ENCODE assay signal across 8 mouse cellular contexts in the genomic region with DNA sequence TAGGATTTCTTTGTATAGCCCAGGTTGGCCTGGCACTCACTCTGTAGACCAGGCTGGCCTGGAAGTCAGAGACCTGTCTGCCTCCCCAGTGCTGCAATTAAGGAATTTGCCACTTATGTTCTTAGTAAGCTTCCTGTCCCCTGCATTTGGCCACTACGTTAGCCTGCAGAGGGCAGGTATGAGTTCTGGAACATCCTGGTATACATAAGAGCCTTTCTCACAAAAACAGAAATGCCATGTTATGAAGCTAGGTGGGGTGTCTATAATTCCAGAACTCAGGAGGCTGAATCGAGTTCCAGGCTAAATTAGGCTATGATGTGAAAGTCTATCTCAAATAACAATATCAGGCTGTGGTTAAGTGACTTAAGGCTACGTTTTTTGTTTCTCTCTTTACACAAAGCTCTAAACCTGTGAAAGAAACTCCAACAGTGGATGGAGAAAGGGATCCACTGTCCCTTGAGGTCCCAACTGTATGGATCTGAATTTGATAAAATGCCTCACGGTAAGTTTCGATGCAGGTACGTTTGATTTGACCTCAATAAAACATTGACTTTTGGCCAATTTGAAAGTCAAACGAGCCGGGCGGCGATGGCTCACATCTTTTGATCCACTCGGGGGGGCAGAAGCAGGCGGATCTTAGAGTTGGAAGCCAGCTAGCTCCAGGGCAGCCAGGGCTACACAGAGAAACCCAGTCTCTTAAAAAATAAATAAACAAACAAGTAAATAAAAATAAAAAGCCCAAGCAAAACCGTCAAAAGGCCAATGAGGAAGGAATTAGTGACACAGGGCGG. TPM values are rescaled to one million over a fixed set of nuclear protein-coding genes. Genes with fewer than 3 reads are reported as not detected.
DNase-seq lines count a peak whose midpoint lies in the region; ATAC-seq and TF ChIP-seq lines count a peak whose summit lies in the region.

No protein-coding gene starts in this region.

- 17% methylated on average over 14 of the region's 14 CpGs for WGBS in hindbrain, embryonic 14.5 days
- 9% methylated on average over 14 of the region's 14 CpGs for WGBS in liver, embryonic 14.5 days (ENCODE audit: insufficient replicate concordance)
- 3% methylated on average over 14 of the region's 14 CpGs for WGBS in small intestine, adult 2 months

- peak overlapping the region; percentile 90 for H3K9ac ChIP-seq in hindbrain, embryonic 14.5 days
- peak overlapping the region; percentile 93 for H3K9ac ChIP-seq in liver, embryonic 14.5 days (replicated peaks)

- H3K9me3 ChIP-seq in hindbrain, embryonic 14.5 days (ENCODE audit: control insufficient read depth, low read length), result no peaks in the 10 kb centered on the region
- no peaks in the 10 kb centered on the region for H3K9me3 ChIP-seq in liver, embryonic 14.5 days (ENCODE audit: control insufficient read depth, low read length)

- peak; percentile 50 for TF ChIP-seq CTCF in liver, embryonic 14.5 days (IDR thresholded peaks at IDR 0.05; ENCODE audit: low read depth)
- TF ChIP-seq CTCF in small intestine, adult 2 months (IDR thresholded peaks at IDR 0.05; ENCODE audit: extremely low read depth, insufficient read length, insufficient replicate concordance, low read depth, low read length), result no peak; the same call in 1 of the 2 replicates

- no peaks in the 10 kb centered on the region for H3K27me3 ChIP-seq in hindbrain, embryonic 14.5 days (ENCODE audit: control insufficient read depth, insufficient read depth, low read length)
- no peaks in the 10 kb centered on the region for H3K27me3 ChIP-seq in liver, embryonic 14.5 days (ENCODE audit: control insufficient read depth, insufficient read depth, low read length)
- no peaks in the 10 kb centered on the region for H3K27me3 ChIP-seq in small intestine, adult 2 months (ENCODE audit: control insufficient read depth, insufficient read depth, low read length)

- ATAC-seq in hindbrain, embryonic 14.5 days (ENCODE audit: low FRiP score), result no peak
- ATAC-seq in liver, embryonic 14.5 days (ENCODE audit: insufficient read depth), result peak; percentile 32; the same call in 1 of the 2 replicates

- TF ChIP-seq EP300 in liver, embryonic 14.5 days (IDR thresholded peaks at IDR 0.05; ENCODE audit: low read depth), result no peak

- H3K4me3 ChIP-seq in hindbrain, embryonic 14.5 days (replicated peaks; ENCODE audit: low read length), result peak overlapping the region; percentile 89
- H3K4me3 ChIP-seq in liver, embryonic 14.5 days (ENCODE audit: insufficient read depth in 1 of 2, low read depth in 2 of 2, low read length in 2 of 2), result peak overlapping the region; percentile 90 to 92
- peak overlapping the region; percentile 96 for H3K4me3 ChIP-seq in small intestine, adult 2 months (ENCODE audit: low read depth, low read length)

- H3K4me2 ChIP-seq in hindbrain, embryonic 14.5 days (replicated peaks), result peak overlapping the region; percentile 91
- H3K4me2 ChIP-seq in liver, embryonic 14.5 days (ENCODE audit: low read depth), result peak overlapping the region; percentile 93

- DNase-seq in frontal cortex, postnatal 36 days (ENCODE audit: low spot score in 2 of 2), result peak; percentile 17 to 44
- DNase-seq in frontal cortex, postnatal 10 days (ENCODE audit: low spot score in 2 of 2), result no peak
- peak; percentile 68 for DNase-seq in CD4-positive helper T cell, adult 2 months (ENCODE audit: low read depth, low spot score)
- DNase-seq in cerebellum, postnatal 25 days, result peak; percentile 39 to 56
- DNase-seq in hindbrain, embryonic 14.5 days (ENCODE audit: low spot score), result no peak
- peak in 1 of 3 experiments; percentile 25 for DNase-seq in liver, embryonic 14.5 days (ENCODE audit: low read depth in 3 of 3, low spot score in 3 of 3)
- DNase-seq in gastrocnemius, postnatal 4 days (ENCODE audit: low spot score in 2 of 2), result no peak

- no peak for TF ChIP-seq POLR2A in small intestine, adult 2 months (IDR thresholded peaks at IDR 0.05; ENCODE audit: low read depth, low read length)

- peaks cover 21% of the 10 kb centered on the region for H3K36me3 ChIP-seq in hindbrain, embryonic 14.5 days (replicated peaks; ENCODE audit: control insufficient read depth, insufficient read depth)
- peaks cover 3% of the 10 kb centered on the region for H3K36me3 ChIP-seq in liver, embryonic 14.5 days (replicated peaks; ENCODE audit: control insufficient read depth, insufficient read depth, low read depth)
- H3K36me3 ChIP-seq in small intestine, adult 2 months (ENCODE audit: control insufficient read depth, insufficient read depth, low read length), result peaks cover 9% of the 10 kb centered on the region

- peaks cover 15% of the 10 kb centered on the region for H3K4me1 ChIP-seq in hindbrain, embryonic 14.5 days (replicated peaks; ENCODE audit: control insufficient read depth, insufficient read depth, low read length)
- H3K4me1 ChIP-seq in liver, embryonic 14.5 days (replicated peaks; ENCODE audit: control insufficient read depth in 2 of 2, insufficient read depth in 2 of 2, low read length in 1 of 2), result peaks cover 11 to 15% of the 10 kb centered on the region in 2 experiments
- H3K4me1 ChIP-seq in small intestine, adult 2 months (ENCODE audit: control insufficient read depth, insufficient read depth, insufficient read length, low read length), result peaks cover 24% of the 10 kb centered on the region; the same call in 1 of the 2 replicates

- peak overlapping the region; percentile 93 for H3K27ac ChIP-seq in hindbrain, embryonic 14.5 days
- H3K27ac ChIP-seq in liver, embryonic 14.5 days, result peak overlapping the region; percentile 77
- peak overlapping the region; percentile 99 for H3K27ac ChIP-seq in small intestine, adult 2 months (ENCODE audit: insufficient read depth, low read depth, low read length)

RNA-seq across cellular contexts. Expression of gene Arfgap1, which starts 0.7 kb away (rescaled TPM):
- 88.2 and 96.2 TPM in 2 replicates for polyA plus RNA-seq in hindbrain, embryonic 14.5 days (2014; fragmentation: Nextera tagmentation; extraction: Ambion mirVana)
- 14.4 and 20.6 TPM in 2 replicates for polyA plus RNA-seq in liver, embryonic 14.5 days (2012; rRNA removed)
- polyA plus RNA-seq in liver, embryonic 14.5 days (2014; fragmentation: Nextera tagmentation; extraction: Ambion mirVana), result 16.6 and 18.8 TPM in 2 replicates
- polyA plus RNA-seq in small intestine, adult 2 months (2012; rRNA removed), result 30.2 and 47.9 TPM in 2 replicates
- total RNA-seq in gastrocnemius, postnatal 4 days (2021), result 10 to 100 TPM; 69.0 to 73.9 TPM

RNA-seq across cellular contexts. Expression of gene Nkain4, which starts 11.8 kb away (rescaled TPM):
- 78.6 and 85.5 TPM in 2 replicates for polyA plus RNA-seq in hindbrain, embryonic 14.5 days (2014; fragmentation: Nextera tagmentation; extraction: Ambion mirVana)
- 1.0 and 1.1 TPM in 2 replicates for polyA plus RNA-seq in liver, embryonic 14.5 days (2012; rRNA removed)
- 1.3 and 1.5 TPM in 2 replicates for polyA plus RNA-seq in liver, embryonic 14.5 days (2014; fragmentation: Nextera tagmentation; extraction: Ambion mirVana)
- 2.1 and 4.8 TPM in 2 replicates for polyA plus RNA-seq in small intestine, adult 2 months (2012; rRNA removed)
- 1 to 10 TPM; 2.5 to 3.6 TPM for total RNA-seq in gastrocnemius, postnatal 4 days (2021)

RNA-seq across cellular contexts. Expression of gene Col20a1, which starts 20.0 kb away (rescaled TPM):
- polyA plus RNA-seq in hindbrain, embryonic 14.5 days (2014; fragmentation: Nextera tagmentation; extraction: Ambion mirVana), result 0.33 and 0.74 TPM in 2 replicates
- polyA plus RNA-seq in liver, embryonic 14.5 days (2012; rRNA removed), result 0.11 and 0.20 TPM in 2 replicates
- 0.04 TPM in 1 of 2 replicates, not detected in the other for polyA plus RNA-seq in liver, embryonic 14.5 days (2014; fragmentation: Nextera tagmentation; extraction: Ambion mirVana)
- polyA plus RNA-seq in small intestine, adult 2 months (2012; rRNA removed), result 1.5 and 2.9 TPM in 2 replicates
- 10 to 100 TPM; 11.1 to 13.1 TPM for total RNA-seq in gastrocnemius, postnatal 4 days (2021)

RNA-seq across cellular contexts. Expression of gene Birc7, which starts 37.5 kb away (rescaled TPM):
- 0.33 TPM in 1 of 2 replicates, not detected in the other for polyA plus RNA-seq in hindbrain, embryonic 14.5 days (2014; fragmentation: Nextera tagmentation; extraction: Ambion mirVana)
- polyA plus RNA-seq in liver, embryonic 14.5 days (2012; rRNA removed), result not detected in 2 replicates
- polyA plus RNA-seq in liver, embryonic 14.5 days (2014; fragmentation: Nextera tagmentation; extraction: Ambion mirVana), result not detected in 2 replicates
- not detected in 2 replicates for polyA plus RNA-seq in small intestine, adult 2 months (2012; rRNA removed)
- not detected for total RNA-seq in gastrocnemius, postnatal 4 days (2021)

RNA-seq across cellular contexts. Expression of gene Ythdf1, which starts 45.5 kb away (rescaled TPM):
- 50.0 and 56.6 TPM in 2 replicates for polyA plus RNA-seq in hindbrain, embryonic 14.5 days (2014; fragmentation: Nextera tagmentation; extraction: Ambion mirVana)
- 13.3 and 18.5 TPM in 2 replicates for polyA plus RNA-seq in liver, embryonic 14.5 days (2012; rRNA removed)
- 22.7 and 23.2 TPM in 2 replicates for polyA plus RNA-seq in liver, embryonic 14.5 days (2014; fragmentation: Nextera tagmentation; extraction: Ambion mirVana)
- polyA plus RNA-seq in small intestine, adult 2 months (2012; rRNA removed), result 7.0 and 12.0 TPM in 2 replicates
- total RNA-seq in gastrocnemius, postnatal 4 days (2021), result 10 to 100 TPM; 42.2 to 48.3 TPM

Comparison
In these comparisons a context has a peak if more than half of its experiments do, and no peak if none do; other contexts are left out.
1. DNase-seq: peak in frontal cortex, postnatal 36 days (2 of 2), CD4-positive helper T cell, adult 2 months (single experiment) and cerebellum, postnatal 25 days (2 of 2); none in frontal cortex, postnatal 10 days (0 of 2), hindbrain, embryonic 14.5 days (single experiment) and gastrocnemius, postnatal 4 days (0 of 2).
2. RNA of gene Nkain4, which starts 11.8 kb away (polyA plus RNA-seq): 78.6 to 85.5 TPM in hindbrain, embryonic 14.5 days; 2.1 to 4.8 TPM in small intestine, adult 2 months and 1.0 to 1.5 TPM in liver, embryonic 14.5 days; every median in the first group is over 10 times any median in the second.
3. Peak in every context shown above with its lines, with median percentiles within 50 percentile points of each other: H3K27ac ChIP-seq and H3K4me3 ChIP-seq.